Comparison of ENCODE assay signal across 8 mouse cellular contexts in genomic region chr10:117717583-117717982, GRCm38 (mm10). TPM values are rescaled to one million over a fixed set of nuclear protein-coding genes. Genes with fewer than 3 reads are reported as not detected.
DNase-seq lines count a peak whose midpoint lies in the region; ATAC-seq and TF ChIP-seq lines count a peak whose summit lies in the region.

No protein-coding gene starts in this region.

- H3K27ac ChIP-seq in ES-Bruce4 (ENCODE audit: insufficient read depth, low read length) = peak overlapping the region; percentile 97

- no peak overlapping the region for H3K4me3 ChIP-seq in ES-Bruce4 (ENCODE audit: low read depth, low read length)

- H3K4me1 ChIP-seq in ES-Bruce4 (ENCODE audit: control insufficient read depth, insufficient read depth, low read length) = peaks cover 8% of the 10 kb centered on the region

- no peaks in the 10 kb centered on the region for H3K36me3 ChIP-seq in ES-Bruce4 (ENCODE audit: control insufficient read depth, insufficient read depth, low read length, poor library complexity, severe bottlenecking)

- H3K9ac ChIP-seq in ES-Bruce4 (ENCODE audit: low read depth, poor library complexity, severe bottlenecking) = peak overlapping the region; percentile 42

- H3K27me3 ChIP-seq in ES-Bruce4 (ENCODE audit: control insufficient read depth, insufficient read depth, low read length, poor library complexity, severe bottlenecking) = no peaks in the 10 kb centered on the region

- no peak for TF ChIP-seq POLR2A in ES-Bruce4 (IDR thresholded peaks at IDR 0.05; ENCODE audit: insufficient read depth, low read length)

- TF ChIP-seq EP300 in ES-Bruce4 (IDR thresholded peaks at IDR 0.05; ENCODE audit: insufficient read depth, low read depth, low read length) = peak; percentile 98

- DNase-seq in adrenal gland, postnatal 10 days = peak; percentile 84
- DNase-seq in heart, adult 8-10 months (ENCODE audit: low spot score) = peak; percentile 63
- peak; percentile 80 to 90 for DNase-seq in kidney, postnatal 25 days
- no peak for DNase-seq in left cerebral cortex, adult 8-10 months (ENCODE audit: low spot score in 2 of 2)
- no peak for DNase-seq in c-Kit-positive CD71-positive TER-119-positive erythroid progenitor cells, embryonic 14.5 days (ENCODE audit: low spot score)

- ATAC-seq in monocyte, adult 5-6 weeks (replicated peaks; ENCODE audit: insufficient number of reproducible peaks, low FRiP score, low TSS enrichment, poor library complexity, severe bottlenecking) = peak; percentile 23; the same call in 1 of the 2 replicates
- ATAC-seq in megakaryocyte-erythroid progenitor cell, adult 5-6 weeks (replicated peaks; ENCODE audit: low FRiP score, low TSS enrichment, poor library complexity, severe bottlenecking) = no peak

- TF ChIP-seq CTCF in ES-Bruce4 (IDR thresholded peaks at IDR 0.05; ENCODE audit: low read depth, low read length) = no peak

- H3K9me3 ChIP-seq in ES-Bruce4 (replicated peaks; ENCODE audit: control insufficient read depth, insufficient read depth, low read length, poor library complexity, severe bottlenecking) = no peaks in the 10 kb centered on the region

RNA-seq across cellular contexts. Expression of gene Mdm2, which starts 7.0 kb away (rescaled TPM):
- polyA plus RNA-seq in ES-Bruce4 (2011; ENCODE audit: insufficient read depth, insufficient read length, low read depth, missing spikeins) = 325 and 334 TPM in 2 replicates
- 10 to 100 TPM; 41.1 to 46.2 TPM for total RNA-seq in adrenal gland, postnatal 10 days (2021)
- total RNA-seq in heart, adult 8-10 months (2022) = 10 to 100 TPM; 47.6 to 55.1 (median 50.9) TPM
- 159 to 175 TPM (median 170 TPM) in 3 replicates for total RNA-seq in monocyte, adult 5-6 weeks (2017)
- 43.6 and 58.8 TPM in 2 replicates for total RNA-seq in megakaryocyte-erythroid progenitor cell, adult 5-6 weeks (2014; fragmentation: Nextera tagmentation)
- total RNA-seq in megakaryocyte-erythroid progenitor cell, adult 5-6 weeks (2017) = 45.6 and 63.7 TPM in 2 replicates
- 10 to 100 TPM; 44.9 to 54.3 (median 51.9) TPM for total RNA-seq in left cerebral cortex, adult 8-10 months (2022)

RNA-seq across cellular contexts. Expression of gene Slc35e3, which starts 28.6 kb away (rescaled TPM):
- polyA plus RNA-seq in ES-Bruce4 (2011; ENCODE audit: insufficient read depth, insufficient read length, low read depth, missing spikeins) = 19.7 and 25.0 TPM in 2 replicates
- total RNA-seq in adrenal gland, postnatal 10 days (2021) = 10 to 100 TPM; 10.5 to 14.4 TPM
- total RNA-seq in heart, adult 8-10 months (2022) = 1 to 10 TPM; 7.7 to 9.3 (median 7.8) TPM
- total RNA-seq in monocyte, adult 5-6 weeks (2017) = 18.0 to 20.6 TPM (median 20.0 TPM) in 3 replicates
- total RNA-seq in megakaryocyte-erythroid progenitor cell, adult 5-6 weeks (2014; fragmentation: Nextera tagmentation) = 1.3 and 7.2 TPM in 2 replicates
- 5.0 and 5.2 TPM in 2 replicates for total RNA-seq in megakaryocyte-erythroid progenitor cell, adult 5-6 weeks (2017)
- 10 to 100 TPM; 29.2 to 31.7 (median 30.3) TPM for total RNA-seq in left cerebral cortex, adult 8-10 months (2022)

Comparison
In these comparisons a context has a peak if more than half of its experiments do, and no peak if none do; other contexts are left out.
1. DNase-seq: peak in adrenal gland, postnatal 10 days (single experiment), heart, adult 8-10 months (single experiment) and kidney, postnatal 25 days (2 of 2); none in left cerebral cortex, adult 8-10 months (0 of 2) and c-Kit-positive CD71-positive TER-119-positive erythroid progenitor cells, embryonic 14.5 days (single experiment).